Mouse (Mus musculus) liver, embryonic 13.5 days (tissue): Measurements from ENCODE around the gene Agps. TPM values are rescaled to one million over a fixed set of nuclear protein-coding genes. Genes with fewer than 3 reads are reported as not detected.
A peak's percentile ranks its signal among the peaks of the same experiment; 100 is the strongest.
"Not testable (repeated sequence)": the region's sequence is repeated elsewhere in the genome, so short reads cannot be mapped to it uniquely, and the experiment has no call there.

Experiments
- ATAC-seq: fragments of 200-750 bp; cut with Nextera tagmentation; 2 replicates; pipeline ENCODE4 v1.8.0; 2017; ENCODE audit warnings: low read depth, mild to moderate bottlenecking, moderate number of reproducible peaks, moderate library complexity
- DNase-seq: peaks from one replicate; pipeline ENCODE4 v3.0.0; 2022
- H3K27ac ChIP-seq: fragments of 300-500 bp; sonication (generic); 2 replicates; pipeline ENCODE4 v1.5.1; 2015; ENCODE audit warnings: moderate library complexity, mild to moderate bottlenecking, inconsistent platforms
- H3K27me3 ChIP-seq: fragments of 300-500 bp; sonication (generic); 2 replicates; pipeline ENCODE4 v1.6.1; 2015; ENCODE audit warnings: mild to moderate bottlenecking, inconsistent platforms
- H3K36me3 ChIP-seq: fragments of 300-500 bp; sonication (generic); 2 replicates; pipeline ENCODE4 v1.6.1; 2015; ENCODE audit warnings: mild to moderate bottlenecking, inconsistent platforms
- H3K4me1 ChIP-seq: fragments of 300-500 bp; sonication (generic); replicated peaks from 2 replicates; pipeline ENCODE4 v1.6.1; 2015; ENCODE audit warnings: inconsistent platforms
- H3K4me2 ChIP-seq: fragments of 300-500 bp; sonication (generic); 2 replicates; pipeline ENCODE4 v1.6.1; 2015; ENCODE audit warnings: inconsistent platforms, mild to moderate bottlenecking, moderate library complexity
- H3K4me3 ChIP-seq: fragments of 300-500 bp; sonication (generic); replicated peaks from 2 replicates; pipeline ENCODE4 v1.5.1; 2015; ENCODE audit warnings: mild to moderate bottlenecking, inconsistent platforms
- H3K9ac ChIP-seq: fragments of 300-500 bp; sonication (generic); 2 replicates; pipeline ENCODE4 v1.6.1; 2015; ENCODE audit warnings: mild to moderate bottlenecking, inconsistent platforms
- H3K9me3 ChIP-seq: fragments of 300-500 bp; sonication (generic); replicated peaks from 2 replicates; pipeline ENCODE4 v1.6.1; 2016; ENCODE audit warnings: inconsistent platforms
- WGBS: fragments of 180-500 bp; shearing (Covaris S2); methylation state at CpG from one replicate; pipeline ENCODE4 v1.1.7; 2015; ENCODE audit not compliant: insufficient replicate concordance; 5-methylcytosine and 5-hydroxymethylcytosine counted together
- polyA plus RNA-seq: library from polyadenylated mRNA; unstranded; fragments of >200 nt; fragmentation: Nextera tagmentation; extraction: Ambion mirVana; gene quantifications from 2 replicates; pipeline ENCODE4 v1.2.1, GENCODE M21; 2015

The Agps gene
- polyA plus RNA-seq, 1 experiment from 2014 or later, result 14.3 TPM

- Histone ChIP-seq H3K4me1 (peaks cover 3% of the 10 kb centered on the region), H3K27me3 (no peaks in the 10 kb centered on the region), H3K4me3 (no peak overlapping the region), H3K9ac (no peak overlapping the region), H3K36me3 (no peaks in the 10 kb centered on the region), H3K27ac (no peak overlapping the region), H3K4me2 (no peak overlapping the region), H3K9me3 (no peaks in the 10 kb centered on the region)
- 53% methylated on average over 7 of the region's 7 CpGs for WGBS
- ATAC-seq (no peak), DNase-seq (no peak)
These were observed 101.6 kb downstream of the Agps start for GRCm38 (mm10) chr2:75933541-75933940.

GRCm38 (mm10) chr2:75936685-75937084 lies 104.7 kb downstream of the Agps start:
- 77% methylated on average over 2 of the region's 2 CpGs for WGBS
- H3K4me3 ChIP-seq, H3K36me3 ChIP-seq, H3K4me2 ChIP-seq, DNase-seq, H3K9me3 ChIP-seq, ATAC-seq, H3K4me1 ChIP-seq, H3K27ac ChIP-seq, H3K27me3 ChIP-seq, H3K9ac ChIP-seq: not testable (repeated sequence)

GRCm38 (mm10) chr2:75937520-75938116 lies 105.6 kb downstream of the Agps start:
- WGBS, result 72% methylated on average over 16 of the region's 17 CpGs

GRCm38 (mm10) chr2:75938117-75939063 lies 106.4 kb downstream of the Agps start, which contains the start of gene Ttc30b:
TSS of gene Ttc30b (minus strand) at chr2:75938585.
- peak within 1 kb of the TSS; percentile 63 for H3K4me3 ChIP-seq
- DNase-seq (peak; percentile 62), ATAC-seq (peak; percentile 87)
- H3K36me3 ChIP-seq, result no peaks in the 10 kb centered on the region
- peak within 1 kb of the TSS; percentile 68 for H3K4me2 ChIP-seq
- H3K9ac ChIP-seq, result peak within 1 kb of the TSS; percentile 57
- H3K27me3 ChIP-seq, result no peaks in the 10 kb centered on the region
- 4% methylated on average over 42 of the region's 42 CpGs for WGBS
- no peak within 1 kb of the TSS for H3K27ac ChIP-seq
- no peaks in the 10 kb centered on the region for H3K9me3 ChIP-seq
- peaks cover 6% of the 10 kb centered on the region for H3K4me1 ChIP-seq

More at GRCm38 (mm10) chr2:75937520-75938116, 105.6 kb downstream of the Agps start:
- H3K27me3 ChIP-seq, H3K36me3 ChIP-seq, H3K27ac ChIP-seq, H3K9me3 ChIP-seq, H3K4me1 ChIP-seq, DNase-seq: not testable (repeated sequence)
- Histone ChIP-seq H3K4me2 (peak overlapping the region; percentile 68), H3K4me3 (peak overlapping the region; percentile 63), H3K9ac (peak overlapping the region; percentile 57; the same call in 1 of the 2 replicates)
- ATAC-seq, result peak; percentile 20; the same call in 1 of the 2 replicates

GRCm38 (mm10) chr2:75950685-75951084 lies 118.7 kb downstream of the Agps start:
- H3K27me3 ChIP-seq, result no peaks in the 10 kb centered on the region
- no peaks in the 10 kb centered on the region for H3K9me3 ChIP-seq
- no peak overlapping the region for H3K9ac ChIP-seq
- no peak overlapping the region for H3K27ac ChIP-seq
- H3K4me2 ChIP-seq, result no peak overlapping the region
- DNase-seq, result no peak
- no peaks in the 10 kb centered on the region for H3K4me1 ChIP-seq
- no peak overlapping the region for H3K4me3 ChIP-seq
- no peaks in the 10 kb centered on the region for H3K36me3 ChIP-seq
- no peak for ATAC-seq
- WGBS, result 76% methylated on average over 8 of the region's 8 CpGs

- 80% methylated on average over 5 of the region's 5 CpGs for WGBS
- ATAC-seq, result no peak
- H3K4me2 ChIP-seq, result no peak overlapping the region
- H3K9me3 ChIP-seq, result no peaks in the 10 kb centered on the region
- H3K9ac ChIP-seq, result no peak overlapping the region
- no peak overlapping the region for H3K27ac ChIP-seq
- no peak overlapping the region for H3K4me3 ChIP-seq
- H3K4me1 ChIP-seq, result no peaks in the 10 kb centered on the region
- H3K36me3 ChIP-seq, result no peaks in the 10 kb centered on the region
- no peak for DNase-seq
- no peaks in the 10 kb centered on the region for H3K27me3 ChIP-seq
These were observed 121.3 kb downstream of the Agps start for GRCm38 (mm10) chr2:75953320-75953719.

GRCm38 (mm10) chr2:75955709-75956108 lies 123.7 kb downstream of the Agps start:
- Histone ChIP-seq H3K27me3 (no peaks in the 10 kb centered on the region), H3K4me2 (no peak overlapping the region), H3K9me3 (no peaks in the 10 kb centered on the region), H3K9ac (no peak overlapping the region), H3K27ac (no peak overlapping the region), H3K4me1 (no peaks in the 10 kb centered on the region), H3K4me3 (no peak overlapping the region), H3K36me3 (no peaks in the 10 kb centered on the region)
- no peak for DNase-seq
- no peak for ATAC-seq
- 55% methylated on average over 14 of the region's 14 CpGs for WGBS

GRCm38 (mm10) chr2:75959183-75959849 lies 127.3 kb downstream of the Agps start:
- Histone ChIP-seq H3K4me2 (no peak overlapping the region), H3K9ac (no peak overlapping the region), H3K4me1 (peaks cover 5% of the 10 kb centered on the region; the same call in 1 of the 2 replicates), H3K9me3 (no peaks in the 10 kb centered on the region), H3K36me3 (no peaks in the 10 kb centered on the region), H3K27me3 (no peaks in the 10 kb centered on the region), H3K4me3 (no peak overlapping the region), H3K27ac (no peak overlapping the region)
- 54% methylated on average over 18 of the region's 18 CpGs for WGBS
- no peak for ATAC-seq
- DNase-seq, result no peak

- WGBS, result 42% methylated on average over 15 of the region's 15 CpGs
- Histone ChIP-seq H3K27me3 (no peaks in the 10 kb centered on the region), H3K9me3 (no peaks in the 10 kb centered on the region), H3K9ac (no peak overlapping the region), H3K36me3 (no peaks in the 10 kb centered on the region), H3K4me3 (no peak overlapping the region), H3K4me2 (no peak overlapping the region), H3K4me1 (peaks cover 11% of the 10 kb centered on the region), H3K27ac (no peak overlapping the region; the same call in 1 of the 2 replicates)
- no peak for ATAC-seq
- no peak for DNase-seq
These were observed 127.9 kb downstream of the Agps start for GRCm38 (mm10) chr2:75959850-75960365.

- peak; percentile 43; the same call in 1 of the 2 replicates for ATAC-seq
- Histone ChIP-seq H3K9me3 (no peaks in the 10 kb centered on the region), H3K4me3 (no peak overlapping the region), H3K9ac (no peak overlapping the region), H3K4me2 (no peak overlapping the region), H3K27me3 (no peaks in the 10 kb centered on the region), H3K27ac (no peak overlapping the region; the same call in 1 of the 2 replicates), H3K36me3 (no peaks in the 10 kb centered on the region), H3K4me1 (peaks cover 12% of the 10 kb centered on the region)
- DNase-seq, result no peak
- 52% methylated on average over 15 of the region's 15 CpGs for WGBS
These were observed 128.7 kb downstream of the Agps start for GRCm38 (mm10) chr2:75960366-75961330.
